Mouse (Mus musculus): ENCODE data around the gene Rpf1. TPM values are rescaled to one million over a fixed set of nuclear protein-coding genes. Genes with fewer than 3 reads are reported as not detected.
A peak's percentile ranks its signal among the peaks of the same experiment; 100 is the strongest.

Rpf1 gene
- polyA plus RNA-seq (2014; fragmentation: Nextera tagmentation; extraction: Ambion mirVana): 46.1 and 49.4 TPM in 2 replicates

DNA sequence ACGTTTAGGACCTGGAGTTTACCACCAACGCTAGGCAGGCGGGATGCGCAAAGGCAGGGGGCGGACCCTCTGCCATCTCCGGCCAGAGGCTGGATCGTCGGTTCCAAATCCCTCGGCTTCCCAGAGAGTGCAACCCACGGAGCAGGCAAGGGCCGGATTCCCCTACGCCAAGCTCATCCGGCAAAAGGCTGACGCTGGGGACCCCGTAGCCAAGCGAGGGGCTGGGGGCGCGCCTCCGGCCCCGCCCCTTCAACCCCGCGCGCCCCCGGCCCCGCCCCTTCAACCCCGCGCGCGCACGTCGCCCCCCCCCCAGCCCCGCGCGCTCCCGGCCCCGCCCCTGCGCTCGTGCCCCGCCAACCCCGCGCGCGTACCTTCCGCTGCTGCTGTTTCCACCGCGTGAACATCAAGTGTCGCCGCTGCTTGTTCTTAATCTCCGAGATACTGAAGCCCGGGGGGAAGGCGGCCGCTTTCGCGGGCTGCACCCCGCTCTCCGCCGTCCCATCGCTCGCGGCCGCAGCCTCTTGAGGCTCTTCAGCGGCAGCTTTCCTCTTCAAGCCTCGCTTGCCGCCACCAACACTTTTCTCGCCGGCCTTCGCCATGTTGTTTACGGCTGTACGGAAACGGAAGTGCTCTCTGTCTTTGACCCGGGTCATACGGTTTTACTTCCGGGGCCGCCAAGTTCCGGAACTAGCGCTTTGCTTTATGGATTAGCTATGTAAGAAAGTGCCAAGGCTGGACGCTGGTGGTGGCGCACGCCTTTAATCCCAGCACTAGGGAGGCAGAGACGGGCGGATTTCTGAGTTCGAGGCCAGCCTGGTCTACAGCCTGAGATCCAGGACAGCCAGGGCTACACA is at the start of gene Rpf1:
TSS of gene Rpf1 (minus strand) at position 632 of the 854 bp plus-strand sequence.
- ATAC-seq (ENCODE audit: low FRiP score, low TSS enrichment) (peak; percentile 94), DNase-seq (peak; percentile 96)
- H3K4me3 ChIP-seq (replicated peaks; ENCODE audit: low read depth, low read length): peak within 1 kb of the TSS; percentile 76
- peak within 1 kb of the TSS; percentile 96 for H3K27ac ChIP-seq (replicated peaks; ENCODE audit: low read depth, low read length)
- H3K9ac ChIP-seq (replicated peaks; ENCODE audit: low read length): peak within 1 kb of the TSS; percentile 74
- peaks cover 19% of the 10 kb centered on the region for H3K36me3 ChIP-seq (ENCODE audit: control insufficient read depth, insufficient read depth, low read length)
- no peaks in the 10 kb centered on the region for H3K9me3 ChIP-seq (ENCODE audit: control insufficient read depth, low read length)
- no peaks in the 10 kb centered on the region for H3K4me1 ChIP-seq (ENCODE audit: control insufficient read depth, insufficient read depth, low read length)
- under 1% methylated on average over 71 of the region's 82 CpGs for WGBS
- peak within 1 kb of the TSS; percentile 71 for H3K4me2 ChIP-seq (ENCODE audit: low read length)
- H3K27me3 ChIP-seq (ENCODE audit: control insufficient read depth, insufficient read depth, low read length): no peaks in the 10 kb centered on the region

- no peaks in the 10 kb centered on the region for H3K27me3 ChIP-seq (ENCODE audit: control insufficient read depth, insufficient read depth, low read length)
- no peak overlapping the region for H3K9ac ChIP-seq (replicated peaks; ENCODE audit: low read length)
- no peaks in the 10 kb centered on the region for H3K36me3 ChIP-seq (ENCODE audit: control insufficient read depth, insufficient read depth, low read length)
- 86% methylated on average over 6 of the region's 6 CpGs for WGBS
- no peaks in the 10 kb centered on the region for H3K4me1 ChIP-seq (ENCODE audit: control insufficient read depth, insufficient read depth, low read length)
- H3K27ac ChIP-seq (replicated peaks; ENCODE audit: low read depth, low read length): no peak overlapping the region
- no peak overlapping the region for H3K4me2 ChIP-seq (ENCODE audit: low read length)
- no peaks in the 10 kb centered on the region for H3K9me3 ChIP-seq (ENCODE audit: control insufficient read depth, low read length)
- DNase-seq: no peak
- ATAC-seq (ENCODE audit: low FRiP score, low TSS enrichment): no peak
- no peak overlapping the region for H3K4me3 ChIP-seq (replicated peaks; ENCODE audit: low read depth, low read length)
Measured at GRCm38 (mm10) chr3:146570939-146571338, 49.7 kb upstream of the Rpf1 start.

- H3K9me3 ChIP-seq (ENCODE audit: control insufficient read depth, low read length): no peaks in the 10 kb centered on the region
- H3K27me3 ChIP-seq (ENCODE audit: control insufficient read depth, insufficient read depth, low read length): no peaks in the 10 kb centered on the region
- DNase-seq: no peak
- no peaks in the 10 kb centered on the region for H3K4me1 ChIP-seq (ENCODE audit: control insufficient read depth, insufficient read depth, low read length)
- 86% methylated on average over 10 of the region's 10 CpGs for WGBS
- no peaks in the 10 kb centered on the region for H3K36me3 ChIP-seq (ENCODE audit: control insufficient read depth, insufficient read depth, low read length)
- H3K4me2 ChIP-seq (ENCODE audit: low read length): no peak within 1 kb of the TSS
- no peak within 1 kb of the TSS for H3K4me3 ChIP-seq (replicated peaks; ENCODE audit: low read depth, low read length)
- no peak within 1 kb of the TSS for H3K27ac ChIP-seq (replicated peaks; ENCODE audit: low read depth, low read length)
- H3K9ac ChIP-seq (replicated peaks; ENCODE audit: low read length): no peak within 1 kb of the TSS
- no peak for ATAC-seq (ENCODE audit: low FRiP score, low TSS enrichment)
Measured at GRCm38 (mm10) chr3:146570148-146570782, 49.0 kb upstream of the Rpf1 start, which contains the start of gene Uox. Gene Uox, plus strand, starts transcription at chr3:146570426.

GRCm38 (mm10) chr3:146569594-146569993 is 48.4 kb upstream of the Rpf1 start:
- Histone ChIP-seq H3K27me3 (ENCODE audit: control insufficient read depth, insufficient read depth, low read length) (no peaks in the 10 kb centered on the region), H3K9ac (replicated peaks; ENCODE audit: low read length) (no peak overlapping the region), H3K36me3 (ENCODE audit: control insufficient read depth, insufficient read depth, low read length) (no peaks in the 10 kb centered on the region), H3K9me3 (ENCODE audit: control insufficient read depth, low read length) (no peaks in the 10 kb centered on the region), H3K4me2 (ENCODE audit: low read length) (no peak overlapping the region), H3K4me3 (replicated peaks; ENCODE audit: low read depth, low read length) (no peak overlapping the region), H3K4me1 (ENCODE audit: control insufficient read depth, insufficient read depth, low read length) (no peaks in the 10 kb centered on the region), H3K27ac (replicated peaks; ENCODE audit: low read depth, low read length) (no peak overlapping the region)
- DNase-seq (no peak), ATAC-seq (ENCODE audit: low FRiP score, low TSS enrichment) (no peak)
- 90% methylated on average over 3 of the region's 3 CpGs for WGBS

- ATAC-seq (ENCODE audit: low FRiP score, low TSS enrichment) (no peak), DNase-seq (no peak)
- WGBS: 85% methylated on average over 9 of the region's 9 CpGs
- Histone ChIP-seq H3K27ac (replicated peaks; ENCODE audit: low read depth, low read length) (no peak overlapping the region), H3K27me3 (ENCODE audit: control insufficient read depth, insufficient read depth, low read length) (no peaks in the 10 kb centered on the region), H3K9ac (replicated peaks; ENCODE audit: low read length) (no peak overlapping the region), H3K4me2 (ENCODE audit: low read length) (no peak overlapping the region), H3K4me1 (ENCODE audit: control insufficient read depth, insufficient read depth, low read length) (no peaks in the 10 kb centered on the region), H3K36me3 (ENCODE audit: control insufficient read depth, insufficient read depth, low read length) (no peaks in the 10 kb centered on the region), H3K9me3 (ENCODE audit: control insufficient read depth, low read length) (no peaks in the 10 kb centered on the region), H3K4me3 (replicated peaks; ENCODE audit: low read depth, low read length) (no peak overlapping the region)
Measured at GRCm38 (mm10) chr3:146567884-146568530, 46.8 kb upstream of the Rpf1 start.

GRCm38 (mm10) chr3:146567366-146567765 is 46.1 kb upstream of the Rpf1 start:
- H3K27me3 ChIP-seq (ENCODE audit: control insufficient read depth, insufficient read depth, low read length): no peaks in the 10 kb centered on the region
- H3K9ac ChIP-seq (replicated peaks; ENCODE audit: low read length): no peak overlapping the region
- WGBS: 89% methylated on average over 7 of the region's 7 CpGs
- ATAC-seq (ENCODE audit: low FRiP score, low TSS enrichment) (no peak), DNase-seq (no peak)
- H3K4me3 ChIP-seq (replicated peaks; ENCODE audit: low read depth, low read length): no peak overlapping the region
- H3K4me2 ChIP-seq (ENCODE audit: low read length): no peak overlapping the region
- no peaks in the 10 kb centered on the region for H3K4me1 ChIP-seq (ENCODE audit: control insufficient read depth, insufficient read depth, low read length)
- no peaks in the 10 kb centered on the region for H3K9me3 ChIP-seq (ENCODE audit: control insufficient read depth, low read length)
- H3K27ac ChIP-seq (replicated peaks; ENCODE audit: low read depth, low read length): no peak overlapping the region
- H3K36me3 ChIP-seq (ENCODE audit: control insufficient read depth, insufficient read depth, low read length): no peaks in the 10 kb centered on the region

DNA sequence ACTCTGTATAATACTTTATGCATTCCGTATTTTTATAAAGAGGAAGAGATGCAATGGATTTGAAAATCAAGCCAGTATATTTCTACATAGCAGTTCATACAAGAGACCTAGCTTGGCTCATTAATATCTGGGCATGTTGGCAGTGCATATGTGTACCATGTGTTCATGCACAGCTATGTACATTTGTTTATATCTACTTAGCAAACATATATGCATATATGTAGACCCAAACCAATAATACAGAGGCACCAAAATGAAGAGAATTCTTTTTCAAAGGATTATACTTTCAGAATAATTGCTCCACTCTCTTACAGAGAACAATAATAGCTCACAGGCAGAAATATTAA is 43.8 kb upstream of the Rpf1 start:
- DNase-seq: no peak
- H3K9me3 ChIP-seq (ENCODE audit: control insufficient read depth, low read length): no peaks in the 10 kb centered on the region
- H3K9ac ChIP-seq (replicated peaks; ENCODE audit: low read length): no peak overlapping the region
- WGBS: 95% methylated on average over 1 of the region's 1 CpGs
- no peaks in the 10 kb centered on the region for H3K27me3 ChIP-seq (ENCODE audit: control insufficient read depth, insufficient read depth, low read length)
- H3K4me2 ChIP-seq (ENCODE audit: low read length): no peak overlapping the region
- H3K4me3 ChIP-seq (replicated peaks; ENCODE audit: low read depth, low read length): no peak overlapping the region
- H3K4me1 ChIP-seq (ENCODE audit: control insufficient read depth, insufficient read depth, low read length): no peaks in the 10 kb centered on the region
- H3K27ac ChIP-seq (replicated peaks; ENCODE audit: low read depth, low read length): no peak overlapping the region
- ATAC-seq (ENCODE audit: low FRiP score, low TSS enrichment): no peak
- no peaks in the 10 kb centered on the region for H3K36me3 ChIP-seq (ENCODE audit: control insufficient read depth, insufficient read depth, low read length)

DNA sequence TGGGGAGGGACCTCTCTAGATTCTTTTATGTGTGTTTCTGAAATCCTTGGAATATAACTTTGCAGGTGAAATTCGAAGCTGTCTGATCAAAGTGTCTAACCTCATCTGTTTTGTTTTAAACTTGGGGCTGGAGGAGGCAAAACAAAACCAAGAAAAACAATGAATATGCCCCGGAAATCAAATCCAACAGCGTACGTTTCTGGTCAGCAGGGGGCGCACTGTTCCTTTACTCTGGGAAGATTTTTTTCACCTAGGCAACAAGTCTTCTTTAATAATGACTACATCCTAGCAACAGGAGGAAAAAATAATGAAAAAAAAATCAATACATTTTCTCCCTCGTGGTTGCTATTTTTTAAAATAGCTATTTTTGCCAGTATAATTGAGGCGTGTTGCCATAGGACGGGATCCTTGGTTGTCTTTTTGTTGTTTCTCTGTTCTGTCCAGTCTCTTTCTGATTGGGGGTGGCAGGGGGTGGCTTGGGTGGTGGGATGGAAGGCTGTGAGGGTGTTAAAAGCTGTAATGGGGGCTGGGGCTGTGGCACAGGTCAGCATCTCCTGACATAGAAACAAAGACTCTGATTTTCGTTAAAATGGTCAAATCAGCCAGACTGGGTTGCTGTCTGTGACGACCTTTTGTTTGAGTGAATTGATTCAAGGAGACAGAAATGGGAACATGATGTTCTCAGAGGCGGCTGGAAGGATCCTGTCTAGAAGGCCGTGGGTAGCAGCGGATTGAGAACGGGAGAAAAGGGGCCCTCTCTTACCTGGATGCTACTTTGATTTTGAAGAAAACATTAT is 43.2 kb upstream of the Rpf1 start:
- Histone ChIP-seq H3K9me3 (ENCODE audit: control insufficient read depth, low read length) (no peaks in the 10 kb centered on the region), H3K27ac (replicated peaks; ENCODE audit: low read depth, low read length) (peak overlapping the region; percentile 43; the same call in 1 of the 2 replicates), H3K4me2 (ENCODE audit: low read length) (peak overlapping the region; percentile 23; the same call in 1 of the 2 replicates), H3K36me3 (ENCODE audit: control insufficient read depth, insufficient read depth, low read length) (no peaks in the 10 kb centered on the region), H3K4me3 (replicated peaks; ENCODE audit: low read depth, low read length) (no peak overlapping the region), H3K27me3 (ENCODE audit: control insufficient read depth, insufficient read depth, low read length) (no peaks in the 10 kb centered on the region), H3K4me1 (ENCODE audit: control insufficient read depth, insufficient read depth, low read length) (no peaks in the 10 kb centered on the region), H3K9ac (replicated peaks; ENCODE audit: low read length) (no peak overlapping the region)
- ATAC-seq (ENCODE audit: low FRiP score, low TSS enrichment): no peak; the same call in 1 of the 2 replicates
- WGBS: 19% methylated on average over 14 of the region's 14 CpGs
- DNase-seq: peak; percentile 93
